Mouse (Mus musculus): ENCODE measurements around the gene Olfr1160. TPM values are rescaled to one million over a fixed set of nuclear protein-coding genes. Genes with fewer than 3 reads are reported as not detected.
"Not testable (repeated sequence)": the region's sequence is repeated elsewhere in the genome, so short reads cannot be mapped to it uniquely, and the experiment has no call there.

The Olfr1160 gene
- total RNA-seq (2014; rRNA removed) (not detected in 2 replicates), polyA plus RNA-seq (2015; fragmentation: Nextera tagmentation; extraction: Ambion mirVana) (not detected in 2 replicates)

- DNase-seq (no peak), ATAC-seq (no peak)
- H3K9me3 ChIP-seq (ENCODE audit: low read length) = no peaks in the 10 kb centered on the region
These were observed at the start of gene Olfr1160 for GRCm38 (mm10) chr2:88007515-88008318. Gene Olfr1160, minus strand, starts transcription at chr2:88008268.

GRCm38 (mm10) chr2:88051029-88051428 is 43.0 kb upstream of the Olfr1160 start, which contains the start of gene Olfr1162:
Gene Olfr1162, minus strand, starts transcription at chr2:88051129.
- no peak for DNase-seq
- Histone ChIP-seq H3K9me3 (ENCODE audit: low read length) (no peaks in the 10 kb centered on the region), H3K4me2 (ENCODE audit: low read depth) (no peak within 1 kb of the TSS), H3K36me3 (ENCODE audit: insufficient read depth) (no peaks in the 10 kb centered on the region), H3K27ac (ENCODE audit: low read depth, low read length) (no peak within 1 kb of the TSS), H3K4me3 (ENCODE audit: low read depth, low read length) (no peak within 1 kb of the TSS), H3K9ac (no peak within 1 kb of the TSS), H3K27me3 (ENCODE audit: insufficient read depth, low read length) (no peaks in the 10 kb centered on the region), H3K4me1 (ENCODE audit: insufficient read depth) (no peaks in the 10 kb centered on the region)
- TF ChIP-seq CTCF (IDR thresholded peaks at IDR 0.05; ENCODE audit: low read depth) = no peak
- no peak for ATAC-seq
- WGBS = 69% methylated on average over 1 of the region's 1 CpGs

More at GRCm38 (mm10) chr2:88007515-88008318, at the start of gene Olfr1160:
- Histone ChIP-seq H3K4me2 (ENCODE audit: low read depth) (no peak within 1 kb of the TSS), H3K27me3 (ENCODE audit: insufficient read depth, low read length) (no peaks in the 10 kb centered on the region), H3K36me3 (ENCODE audit: insufficient read depth) (no peaks in the 10 kb centered on the region), H3K9ac (no peak within 1 kb of the TSS), H3K27ac (ENCODE audit: low read depth, low read length) (no peak within 1 kb of the TSS), H3K4me3 (ENCODE audit: low read depth, low read length) (no peak within 1 kb of the TSS), H3K4me1 (ENCODE audit: insufficient read depth) (no peaks in the 10 kb centered on the region)
- TF ChIP-seq CTCF (IDR thresholded peaks at IDR 0.05; ENCODE audit: low read depth) = no peak

- H3K4me3 ChIP-seq (ENCODE audit: low read depth, low read length) = no peak within 1 kb of the TSS
- no peak for DNase-seq
- H3K27ac ChIP-seq (ENCODE audit: low read depth, low read length) = no peak within 1 kb of the TSS
- H3K9ac ChIP-seq = no peak within 1 kb of the TSS
- no peaks in the 10 kb centered on the region for H3K9me3 ChIP-seq (ENCODE audit: low read length)
- no peak for TF ChIP-seq CTCF (IDR thresholded peaks at IDR 0.05; ENCODE audit: low read depth)
- H3K4me1 ChIP-seq (ENCODE audit: insufficient read depth) = no peaks in the 10 kb centered on the region
- ATAC-seq = no peak
- H3K4me2 ChIP-seq (ENCODE audit: low read depth) = no peak within 1 kb of the TSS
- no peaks in the 10 kb centered on the region for H3K27me3 ChIP-seq (ENCODE audit: insufficient read depth, low read length)
- H3K36me3 ChIP-seq (ENCODE audit: insufficient read depth) = no peaks in the 10 kb centered on the region
These were observed 29.5 kb upstream of the Olfr1160 start, which contains the start of gene Olfr73 for GRCm38 (mm10) chr2:88037599-88037998. Gene Olfr73, minus strand, starts transcription at chr2:88037699.

GRCm38 (mm10) chr2:88022474-88022873 is 14.4 kb upstream of the Olfr1160 start, which contains the start of gene Olfr1161:
Gene Olfr1161, plus strand, starts transcription at chr2:88022774.
- DNase-seq; H3K4me2 ChIP-seq (ENCODE audit: low read depth); H3K9ac ChIP-seq; H3K9me3 ChIP-seq (ENCODE audit: low read length); H3K27ac ChIP-seq (ENCODE audit: low read depth, low read length); H3K27me3 ChIP-seq (ENCODE audit: insufficient read depth, low read length); H3K4me1 ChIP-seq (ENCODE audit: insufficient read depth); H3K36me3 ChIP-seq (ENCODE audit: insufficient read depth); ATAC-seq; H3K4me3 ChIP-seq (ENCODE audit: low read depth, low read length): not testable (repeated sequence)
- 85% methylated on average over 1 of the region's 1 CpGs for WGBS

- no peak for DNase-seq
- no peak for ATAC-seq
- Histone ChIP-seq H3K27ac (ENCODE audit: low read depth, low read length) (no peak within 1 kb of the TSS), H3K9ac (no peak within 1 kb of the TSS), H3K27me3 (ENCODE audit: insufficient read depth, low read length) (no peaks in the 10 kb centered on the region), H3K4me1 (ENCODE audit: insufficient read depth) (no peaks in the 10 kb centered on the region), H3K4me2 (ENCODE audit: low read depth) (no peak within 1 kb of the TSS), H3K9me3 (ENCODE audit: low read length) (no peaks in the 10 kb centered on the region), H3K36me3 (ENCODE audit: insufficient read depth) (no peaks in the 10 kb centered on the region), H3K4me3 (ENCODE audit: low read depth, low read length) (no peak within 1 kb of the TSS)
- no peak for TF ChIP-seq CTCF (IDR thresholded peaks at IDR 0.05; ENCODE audit: low read depth)
These were observed 18.3 kb downstream of the Olfr1160 start, which contains the start of gene Olfr1158 for GRCm38 (mm10) chr2:87989813-87990212. Gene Olfr1158, plus strand, starts transcription at chr2:87990113.

- ATAC-seq (no peak), DNase-seq (no peak)
- no peaks in the 10 kb centered on the region for H3K27me3 ChIP-seq (ENCODE audit: insufficient read depth, low read length)
- H3K4me1 ChIP-seq (ENCODE audit: insufficient read depth) = no peaks in the 10 kb centered on the region
- WGBS = 81% methylated on average over 3 of the region's 3 CpGs
- H3K9me3 ChIP-seq (ENCODE audit: low read length) = no peaks in the 10 kb centered on the region
- H3K27ac ChIP-seq (ENCODE audit: low read depth, low read length) = no peak within 1 kb of the TSS
- TF ChIP-seq CTCF (IDR thresholded peaks at IDR 0.05; ENCODE audit: low read depth) = no peak
- H3K9ac ChIP-seq = no peak within 1 kb of the TSS
- no peak within 1 kb of the TSS for H3K4me2 ChIP-seq (ENCODE audit: low read depth)
- H3K4me3 ChIP-seq (ENCODE audit: low read depth, low read length) = no peak within 1 kb of the TSS
- no peaks in the 10 kb centered on the region for H3K36me3 ChIP-seq (ENCODE audit: insufficient read depth)
These were observed 33.5 kb downstream of the Olfr1160 start, which contains the start of gene Olfr74 for GRCm38 (mm10) chr2:87974563-87974962. Gene Olfr74, minus strand, starts transcription at chr2:87974663.

- Histone ChIP-seq H3K9me3 (ENCODE audit: low read length) (no peaks in the 10 kb centered on the region), H3K27me3 (ENCODE audit: insufficient read depth, low read length) (no peaks in the 10 kb centered on the region), H3K27ac (ENCODE audit: low read depth, low read length) (no peak within 1 kb of the TSS), H3K36me3 (ENCODE audit: insufficient read depth) (no peaks in the 10 kb centered on the region), H3K4me1 (ENCODE audit: insufficient read depth) (no peaks in the 10 kb centered on the region), H3K4me2 (ENCODE audit: low read depth) (no peak within 1 kb of the TSS), H3K4me3 (ENCODE audit: low read depth, low read length) (no peak within 1 kb of the TSS), H3K9ac (no peak within 1 kb of the TSS)
- 96% methylated on average over 4 of the region's 4 CpGs for WGBS
- TF ChIP-seq CTCF (IDR thresholded peaks at IDR 0.05; ENCODE audit: low read depth) = no peak
- ATAC-seq (no peak), DNase-seq (no peak)
These were observed 39.9 kb downstream of the Olfr1160 start, which contains the start of gene Olfr1157 for GRCm38 (mm10) chr2:87968199-87968598. Gene Olfr1157, minus strand, starts transcription at chr2:87968299.
